Mouse (Mus musculus) liver, adult (tissue): Measurements from ENCODE around the gene Pdss2.

Experiments
- GATA4 ChIP-seq: IDR thresholded peaks from 2 replicates; pipeline ENCODE4 v1.6.1; 2014; ENCODE audit warnings: mild to moderate bottlenecking, low read length; ENCODE audit not compliant: insufficient replicate concordance

Pdss2 gene

DNA sequence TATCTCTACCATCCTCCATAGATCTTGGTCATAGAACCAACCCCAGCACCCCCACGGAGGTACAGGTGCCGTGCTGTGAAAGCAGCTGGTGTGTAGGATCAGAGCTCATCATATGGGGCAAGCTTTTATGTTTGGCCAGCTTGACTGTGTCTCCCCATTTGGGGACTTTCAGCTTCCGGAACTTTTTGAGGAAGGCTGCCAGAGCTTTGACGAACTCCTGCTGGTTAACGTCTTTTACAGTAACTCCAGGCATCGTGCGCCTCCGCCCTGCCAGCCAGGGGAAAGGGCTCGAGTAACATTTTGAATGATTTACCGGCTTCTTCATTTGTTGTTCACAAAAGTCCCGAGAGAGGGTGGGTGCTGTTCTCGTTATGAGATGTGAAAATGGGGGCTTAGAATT, 152.4 kb downstream of the Pdss2 start:
- TF ChIP-seq GATA4, result no peak

- TF ChIP-seq GATA4, result no peak
Observed at GRCm38 (mm10) chr10:43375286-43375685, 154.0 kb downstream of the Pdss2 start.

GRCm38 (mm10) chr10:43376749-43377148, 155.5 kb downstream of the Pdss2 start:
- no peak for TF ChIP-seq GATA4

DNA sequence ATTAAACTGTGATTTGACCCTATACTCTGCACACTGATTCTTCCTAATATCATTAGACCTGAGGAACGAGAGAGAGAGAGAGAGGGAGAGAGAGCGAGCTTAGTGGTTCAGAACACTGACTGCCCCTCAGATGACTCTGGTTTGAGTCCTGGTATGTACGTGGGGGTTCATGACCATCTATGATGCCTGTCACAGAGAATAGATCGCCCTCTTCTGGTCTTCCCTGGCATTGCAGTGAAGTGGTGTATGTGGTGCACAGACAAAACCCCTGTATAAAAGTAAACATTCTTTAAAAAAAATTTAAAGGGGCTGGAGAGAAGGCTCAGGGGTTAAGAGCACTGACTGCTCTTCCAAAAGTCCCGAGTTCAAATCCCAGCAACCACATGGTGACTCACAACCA, 157.0 kb downstream of the Pdss2 start:
- no peak for TF ChIP-seq GATA4

DNA sequence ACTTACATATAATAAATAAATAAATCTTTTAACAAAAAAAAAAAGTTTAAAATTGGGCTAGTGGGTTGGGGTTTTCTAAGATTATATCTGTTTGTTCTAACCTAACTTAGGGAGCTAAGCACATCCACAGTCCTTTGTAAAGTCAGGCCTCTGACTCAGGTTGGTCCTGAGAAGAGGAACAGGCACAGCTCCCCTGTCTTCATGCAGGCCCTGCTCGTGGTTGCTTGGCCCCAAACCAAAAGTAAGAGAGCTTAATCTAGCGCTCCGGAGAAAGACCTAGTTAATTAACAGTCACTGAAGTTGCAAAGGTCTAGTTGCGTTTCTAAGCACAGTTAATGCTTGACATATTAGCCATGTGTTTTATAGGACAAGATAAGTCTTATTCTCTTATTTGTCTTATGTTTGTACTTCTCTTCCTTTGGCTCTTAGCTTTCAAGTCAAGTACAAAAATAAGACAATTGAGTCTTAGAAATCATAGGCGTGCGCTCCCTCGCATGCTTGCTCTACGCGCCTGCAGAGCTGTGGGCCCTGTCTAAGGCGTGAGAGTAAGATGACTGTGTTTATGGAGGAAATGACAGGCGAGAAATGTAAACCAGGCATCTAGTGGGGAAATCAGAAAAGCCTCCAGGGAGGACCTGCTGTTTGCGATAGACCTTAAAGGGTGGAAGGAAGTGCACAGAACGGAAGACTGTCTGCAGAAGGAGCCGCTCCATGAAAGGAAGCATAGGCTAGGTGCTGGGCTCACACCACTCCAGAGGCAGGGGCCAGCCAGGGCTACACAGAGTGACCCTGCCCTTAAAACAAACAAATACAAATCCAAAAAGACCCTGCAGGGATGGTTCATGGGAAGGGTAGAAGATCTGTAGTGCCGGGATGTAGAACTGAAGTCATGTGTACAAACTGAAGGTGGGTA, 157.7 kb downstream of the Pdss2 start:
- TF ChIP-seq GATA4, result no peak

- TF ChIP-seq GATA4, result no peak
Observed at GRCm38 (mm10) chr10:43382660-43383059, 161.4 kb downstream of the Pdss2 start.

DNA sequence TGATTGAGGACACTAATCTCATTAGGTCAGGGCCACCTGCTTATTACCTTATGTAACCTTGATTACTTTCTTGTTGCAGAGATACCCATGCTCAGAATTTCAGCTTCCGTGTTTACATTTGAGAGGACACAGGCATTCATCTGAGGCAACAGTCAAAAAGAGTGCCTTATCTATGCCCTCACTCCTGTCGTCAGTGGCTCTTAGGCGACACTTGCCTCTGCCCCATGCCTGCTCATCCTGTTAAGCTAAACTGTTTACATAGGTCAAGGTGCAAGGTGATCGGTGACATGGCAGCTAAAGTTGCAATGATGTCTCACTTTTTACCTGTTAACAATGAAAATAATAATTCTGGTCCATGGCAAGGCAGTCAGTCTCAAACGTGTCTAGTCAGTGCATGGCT, 163.3 kb downstream of the Pdss2 start:
- no peak for TF ChIP-seq GATA4

- TF ChIP-seq GATA4, result no peak
Observed at GRCm38 (mm10) chr10:43392921-43393320, 171.6 kb downstream of the Pdss2 start.

DNA sequence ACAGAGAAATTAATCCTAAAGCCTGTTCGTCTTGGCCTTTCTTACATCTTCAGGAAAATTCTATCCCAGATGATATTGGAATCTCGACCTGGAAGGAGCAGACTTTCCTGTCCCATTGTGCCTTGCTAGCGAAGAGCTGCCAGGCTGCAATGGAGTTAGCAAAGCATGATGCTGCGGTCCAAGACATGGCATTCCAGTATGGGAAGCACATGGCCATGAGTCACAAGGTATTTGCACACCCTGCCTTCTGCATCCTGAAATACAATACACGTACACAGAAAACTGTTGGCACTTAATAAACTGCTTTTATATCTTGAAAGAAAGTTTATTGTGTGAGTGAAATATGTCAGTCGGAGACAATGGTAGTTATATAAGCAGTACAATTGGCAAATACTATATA, 172.5 kb downstream of the Pdss2 start:
- no peak for TF ChIP-seq GATA4

- no peak for TF ChIP-seq GATA4
Observed at GRCm38 (mm10) chr10:43395824-43396223, 174.5 kb downstream of the Pdss2 start.

DNA sequence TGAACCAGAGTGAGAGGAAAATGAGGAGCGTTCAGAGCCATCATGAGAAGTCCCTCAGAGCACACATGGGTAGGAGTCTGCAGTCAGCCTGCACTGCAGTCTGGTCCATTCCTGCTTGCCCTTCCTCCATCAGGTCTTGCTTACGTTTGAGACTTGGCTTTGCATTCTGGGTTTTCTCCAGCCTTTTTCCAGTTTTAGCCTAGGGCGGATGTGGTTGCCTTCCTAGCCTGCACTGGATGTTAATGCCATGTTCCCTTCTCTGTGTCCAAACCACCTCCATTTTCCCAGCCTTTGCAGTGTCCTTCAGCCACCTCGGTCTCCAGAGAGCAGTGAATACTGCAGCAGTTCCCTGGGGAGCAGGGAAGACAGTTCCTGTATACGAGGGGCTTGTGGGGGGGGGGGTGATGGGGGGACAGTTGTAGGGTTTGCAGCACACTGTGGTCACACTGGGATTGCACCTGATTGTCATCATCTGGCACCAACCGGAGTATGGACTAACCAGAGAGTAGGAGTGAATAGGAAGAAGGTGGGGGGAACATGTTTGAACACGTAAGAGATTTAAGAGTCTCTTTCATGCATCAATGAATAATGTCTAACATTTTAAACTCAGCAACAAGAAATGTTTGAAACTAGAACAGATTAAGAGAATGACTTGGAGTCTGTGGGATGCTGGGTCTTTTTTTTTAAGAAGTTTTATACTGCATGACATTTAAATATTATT, 178.5 kb downstream of the Pdss2 start:
- TF ChIP-seq GATA4, result no peak

DNA sequence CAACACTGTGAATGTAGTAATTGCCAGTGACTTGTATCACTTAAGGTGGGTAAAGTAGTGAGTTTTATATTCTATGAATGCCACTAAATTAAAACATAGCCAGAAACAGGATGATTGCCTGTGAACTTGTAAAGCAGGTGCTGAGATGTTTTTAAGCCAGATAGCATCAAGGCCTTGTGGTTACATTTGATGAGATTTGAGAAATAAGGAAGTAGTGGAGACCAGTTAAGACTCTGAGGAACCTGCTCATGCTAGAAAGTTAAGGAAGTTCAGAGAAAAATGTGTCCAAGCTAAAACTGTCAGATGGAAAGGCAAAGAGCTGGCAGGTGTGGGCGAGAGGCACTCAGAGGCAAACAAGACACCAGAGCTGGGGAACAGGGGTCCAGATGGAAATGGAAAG, 184.8 kb downstream of the Pdss2 start:
- no peak for TF ChIP-seq GATA4

- no peak for TF ChIP-seq GATA4
Observed at GRCm38 (mm10) chr10:43406885-43407284, 185.6 kb downstream of the Pdss2 start.

DNA sequence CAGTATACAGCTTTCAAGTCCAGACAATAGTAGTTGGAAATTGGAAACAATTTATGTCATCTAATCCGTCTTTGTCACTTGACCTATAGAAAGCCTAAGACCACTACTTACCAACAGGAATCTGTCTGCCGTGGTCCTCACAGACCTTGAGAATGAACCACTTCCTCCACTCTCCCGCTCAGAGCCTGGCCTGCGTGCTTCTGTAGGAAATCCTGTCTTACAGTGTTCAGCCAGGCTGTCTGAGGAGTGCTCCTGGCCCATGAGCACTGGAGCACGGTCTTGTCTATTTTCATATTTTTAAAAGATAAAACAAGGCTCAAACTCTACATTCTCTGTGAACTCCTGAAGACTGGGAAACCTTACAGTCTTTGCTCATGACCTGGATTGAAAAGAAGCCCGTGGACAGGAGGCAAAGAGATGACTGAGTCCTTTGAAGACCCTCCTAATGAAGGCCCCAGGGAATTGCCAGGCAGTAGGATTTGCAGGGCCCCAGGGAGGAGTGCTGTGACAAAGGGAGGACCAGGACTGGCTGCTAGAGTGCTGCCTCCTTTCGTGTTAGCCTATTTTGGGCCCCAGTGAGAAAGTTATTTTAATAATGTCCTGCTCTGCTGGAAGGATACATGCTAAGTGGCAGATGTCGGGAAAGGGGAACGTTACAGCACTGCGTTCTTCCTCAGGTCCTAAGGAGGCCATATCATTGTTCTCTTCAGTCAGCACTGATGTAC, 188.4 kb downstream of the Pdss2 start:
- no peak for TF ChIP-seq GATA4

GRCm38 (mm10) chr10:43417346-43417745, 196.1 kb downstream of the Pdss2 start:
- no peak for TF ChIP-seq GATA4
